Mouse (Mus musculus): ENCODE measurements around the gene Cabp2.
"Not testable (repeated sequence)": the region's sequence is repeated elsewhere in the genome, so short reads cannot be mapped to it uniquely, and the experiment has no call there.

Gene Cabp2

GRCm38 (mm10) chr19:4081394-4081793 lies at the start of gene Cabp2:
Gene Cabp2, plus strand, starts transcription at chr19:4081578.
- DNase-seq: no peak

- DNase-seq: no peak
Observed at GRCm38 (mm10) chr19:4032668-4033067, 48.7 kb upstream of the Cabp2 start.

- DNase-seq: no peak
Observed at GRCm38 (mm10) chr19:4033298-4033697, 48.1 kb upstream of the Cabp2 start.

- DNase-seq: no peak
Observed at GRCm38 (mm10) chr19:4033742-4034141, 47.6 kb upstream of the Cabp2 start.

- DNase-seq: no peak
Observed at GRCm38 (mm10) chr19:4036327-4037045, 44.9 kb upstream of the Cabp2 start.

GRCm38 (mm10) chr19:4037154-4037787 lies 44.1 kb upstream of the Cabp2 start:
- DNase-seq: not testable (repeated sequence)

GRCm38 (mm10) chr19:4037788-4038232 lies 43.6 kb upstream of the Cabp2 start, which contains the start of gene Gstp1:
Gene Gstp1, minus strand, starts transcription at chr19:4037985.
- DNase-seq: peak; percentile 87

GRCm38 (mm10) chr19:4040941-4041340 lies 40.4 kb upstream of the Cabp2 start:
- DNase-seq: not testable (repeated sequence)

GRCm38 (mm10) chr19:4041500-4041899 lies 39.9 kb upstream of the Cabp2 start:
- DNase-seq: not testable (repeated sequence)

GRCm38 (mm10) chr19:4042124-4042523 lies 39.3 kb upstream of the Cabp2 start:
- no peak for DNase-seq

GRCm38 (mm10) chr19:4044109-4044508 lies 37.3 kb upstream of the Cabp2 start:
- DNase-seq: not testable (repeated sequence)

GRCm38 (mm10) chr19:4045966-4046865 lies 35.2 kb upstream of the Cabp2 start, which contains the start of gene Gstp2:
Gene Gstp2, minus strand, starts transcription at chr19:4046023.
- DNase-seq: peak; percentile 77

GRCm38 (mm10) chr19:4046866-4047254 lies 34.5 kb upstream of the Cabp2 start:
- no peak for DNase-seq

GRCm38 (mm10) chr19:4047859-4048258 lies 33.5 kb upstream of the Cabp2 start:
- DNase-seq: peak; percentile 37

- DNase-seq: not testable (repeated sequence)
Observed at GRCm38 (mm10) chr19:4049069-4049468, 32.3 kb upstream of the Cabp2 start.

GRCm38 (mm10) chr19:4051016-4051415 lies 30.4 kb upstream of the Cabp2 start:
- DNase-seq: no peak

GRCm38 (mm10) chr19:4051741-4052515 lies 29.4 kb upstream of the Cabp2 start:
- DNase-seq: no peak

- DNase-seq: no peak
Observed at GRCm38 (mm10) chr19:4052516-4053030, 28.8 kb upstream of the Cabp2 start.

GRCm38 (mm10) chr19:4054613-4055012 lies 26.8 kb upstream of the Cabp2 start:
- DNase-seq: no peak

GRCm38 (mm10) chr19:4055216-4055946 lies 26.0 kb upstream of the Cabp2 start:
- no peak for DNase-seq

GRCm38 (mm10) chr19:4055947-4056693 lies 25.3 kb upstream of the Cabp2 start:
- no peak for DNase-seq

Measured in right cerebral cortex, postnatal 25 days (tissue).